Mouse (Mus musculus): Measurements from ENCODE around the gene Cdkl2.

GRCm38 (mm10) chr5:91976566-91977396 is 66.9 kb downstream of the Cdkl2 start:
- TF ChIP-seq CTCF (conservative IDR thresholded peaks at IDR 0.05; ENCODE audit: low read length) (no peak), POU5F1 (IDR thresholded peaks at IDR 0.05; ENCODE audit: borderline replicate concordance, low read length) (no peak), NANOG (IDR thresholded peaks at IDR 0.05; ENCODE audit: borderline replicate concordance, low read length) (no peak)

All from E14TG2a.4 (cell line).